Mouse (Mus musculus): Measurements from ENCODE around the gene Olfr134. TPM values are rescaled to one million over a fixed set of nuclear protein-coding genes. Genes with fewer than 3 reads are reported as not detected.

The Olfr134 gene
- not detected for polyA plus RNA-seq (2014; fragmentation: Illumina TruSeq; extraction: RNeasy Lipid Tissue Mini Kit (QIAGEN cat#74804))

GRCm38 (mm10) chr17:38171088-38171487 is at the start of gene Olfr134:
Gene Olfr134, plus strand, starts transcription at chr17:38171388.

GRCm38 (mm10) chr17:38134426-38134825 is 36.8 kb upstream of the Olfr134 start, which contains the start of gene Olfr132:
Gene Olfr132, minus strand, starts transcription at chr17:38134526.

GRCm38 (mm10) chr17:38144981-38145380 is 26.2 kb upstream of the Olfr134 start, which contains the start of gene Olfr133:
Gene Olfr133, plus strand, starts transcription at chr17:38145281.

GRCm38 (mm10) chr17:38204035-38204434 is 32.8 kb downstream of the Olfr134 start, which contains the start of gene Olfr135:
Gene Olfr135, plus strand, starts transcription at chr17:38204335.

Other genes starting within 250 kb of the Olfr134 start
- not detected for gene Olfr761, start 218.3 kb upstream of the Olfr134 start, polyA plus RNA-seq (2014; fragmentation: Illumina TruSeq; extraction: RNeasy Lipid Tissue Mini Kit (QIAGEN cat#74804))
- not detected for gene Olfr129, start 111.3 kb upstream of the Olfr134 start, polyA plus RNA-seq (2014; fragmentation: Illumina TruSeq; extraction: RNeasy Lipid Tissue Mini Kit (QIAGEN cat#74804))
- not detected for gene Olfr130, start 107.5 kb upstream of the Olfr134 start, polyA plus RNA-seq (2014; fragmentation: Illumina TruSeq; extraction: RNeasy Lipid Tissue Mini Kit (QIAGEN cat#74804))
- not detected for gene Olfr131, start 82.7 kb upstream of the Olfr134 start, polyA plus RNA-seq (2014; fragmentation: Illumina TruSeq; extraction: RNeasy Lipid Tissue Mini Kit (QIAGEN cat#74804))
- not detected for gene Olfr132, start 36.9 kb upstream of the Olfr134 start, polyA plus RNA-seq (2014; fragmentation: Illumina TruSeq; extraction: RNeasy Lipid Tissue Mini Kit (QIAGEN cat#74804))
- gene Olfr133, start 26.1 kb upstream of the Olfr134 start, polyA plus RNA-seq (2014; fragmentation: Illumina TruSeq; extraction: RNeasy Lipid Tissue Mini Kit (QIAGEN cat#74804)): not detected
- gene Olfr135, start 32.9 kb downstream of the Olfr134 start, polyA plus RNA-seq (2014; fragmentation: Illumina TruSeq; extraction: RNeasy Lipid Tissue Mini Kit (QIAGEN cat#74804)): not detected
- not detected for gene Olfr138, start 89.6 kb downstream of the Olfr134 start, polyA plus RNA-seq (2014; fragmentation: Illumina TruSeq; extraction: RNeasy Lipid Tissue Mini Kit (QIAGEN cat#74804))
- not detected for gene Olfr137, start 136.2 kb downstream of the Olfr134 start, polyA plus RNA-seq (2014; fragmentation: Illumina TruSeq; extraction: RNeasy Lipid Tissue Mini Kit (QIAGEN cat#74804))
- gene Olfr136, start 158.4 kb downstream of the Olfr134 start, polyA plus RNA-seq (2014; fragmentation: Illumina TruSeq; extraction: RNeasy Lipid Tissue Mini Kit (QIAGEN cat#74804)): not detected
- not detected for gene Esp36, start 248.8 kb downstream of the Olfr134 start, polyA plus RNA-seq (2014; fragmentation: Illumina TruSeq; extraction: RNeasy Lipid Tissue Mini Kit (QIAGEN cat#74804))